Mouse (Mus musculus) heart, postnatal 0 days (tissue): Measurements from ENCODE around the gene Otof. TPM values are rescaled to one million over a fixed set of nuclear protein-coding genes. Genes with fewer than 3 reads are reported as not detected.

Source experiments
- ATAC-seq: fragments of 200-750 bp; cut with Nextera tagmentation; 2 replicates; pipeline ENCODE4 v1.8.0; 2017; ENCODE audit warnings: low read depth, moderate number of reproducible peaks, moderate library complexity; ENCODE audit not compliant: insufficient read depth
- DNase-seq: peaks from one replicate; pipeline ENCODE4 v3.0.0-alpha.2; 2016; ENCODE audit warnings: low spot score
- H3K27ac ChIP-seq: fragments of 300-500 bp; sonication (generic); 2 replicates; pipeline ENCODE4 v1.5.1; 2014; ENCODE audit warnings: low read depth, mild to moderate bottlenecking
- H3K27me3 ChIP-seq: fragments of 300-500 bp; sonication (generic); 2 replicates; pipeline ENCODE4 v1.6.1; 2014; ENCODE audit warnings: low read length, mixed read lengths; ENCODE audit not compliant: control insufficient read depth, insufficient read depth
- H3K36me3 ChIP-seq: fragments of 300-500 bp; sonication (generic); replicated peaks from 2 replicates; pipeline ENCODE4 v1.6.1; 2014; ENCODE audit warnings: low read length, mixed read lengths; ENCODE audit not compliant: control insufficient read depth, insufficient read depth
- H3K4me1 ChIP-seq: fragments of 300-500 bp; sonication (generic); 2 replicates; pipeline ENCODE4 v1.6.1; 2014; ENCODE audit warnings: antibody characterized with exemption; ENCODE audit not compliant: control insufficient read depth, insufficient read depth
- H3K4me2 ChIP-seq: fragments of 300-500 bp; sonication (generic); 2 replicates; pipeline ENCODE4 v1.6.1; 2014; ENCODE audit warnings: low read depth, mild to moderate bottlenecking, low read length, moderate library complexity
- H3K4me3 ChIP-seq: fragments of 300-500 bp; sonication (generic); 2 replicates; pipeline ENCODE4 v1.5.1; 2014; ENCODE audit warnings: low read depth, low read length
- H3K9ac ChIP-seq: fragments of 300-500 bp; sonication (generic); replicated peaks from 2 replicates; pipeline ENCODE4 v1.6.1; 2014; ENCODE audit warnings: low read depth, low read length, mixed read lengths
- H3K9me3 ChIP-seq: fragments of 300-500 bp; sonication (generic); replicated peaks from 2 replicates; pipeline ENCODE4 v1.6.1; 2016; ENCODE audit warnings: low read length; ENCODE audit not compliant: control insufficient read depth
- CTCF ChIP-seq: IDR thresholded peaks from 2 replicates; pipeline ENCODE4 v1.5.1; 2016; ENCODE audit warnings: antibody characterized with exemption, control low read depth, low read depth
- EP300 ChIP-seq: IDR thresholded peaks from 2 replicates; pipeline ENCODE4 v1.6.1; 2016; ENCODE audit warnings: antibody characterized with exemption, low read depth
- WGBS: fragments of 180-500 bp; shearing (Covaris S2); extraction: QIAGEN DNeasy Blood & Tissue Kit; methylation state at CpG from one replicate; pipeline ENCODE4 v1.1.7; 2014; 5-methylcytosine and 5-hydroxymethylcytosine counted together
- polyA plus RNA-seq: library from polyadenylated mRNA; unstranded; fragments of >200 nt; fragmentation: Nextera tagmentation; extraction: Ambion mirVana; gene quantifications from 2 replicates; pipeline ENCODE4 v1.2.1, GENCODE M21; 2015
- total RNA-seq: library from RNA; depleted of rRNA; stranded (reverse); fragments of >200 nt; gene quantifications from 2 replicates; pipeline ENCODE4 v1.2.3, GENCODE M21; 2014; ENCODE audit warnings: low replicate concordance

The Otof gene
- total and polyA plus RNA-seq, 2 experiments from 2014 or later = 0.03 to 0.04 TPM

- no peaks in the 10 kb centered on the region for H3K27me3 ChIP-seq
- TF ChIP-seq EP300 = no peak
- peak; percentile 90 for TF ChIP-seq CTCF
- no peak for ATAC-seq
- WGBS = 30% methylated on average over 10 of the region's 10 CpGs
- no peak overlapping the region for H3K27ac ChIP-seq
- H3K4me3 ChIP-seq = no peak overlapping the region
- H3K9me3 ChIP-seq = no peaks in the 10 kb centered on the region
- H3K4me1 ChIP-seq = no peaks in the 10 kb centered on the region
- H3K9ac ChIP-seq = no peak overlapping the region
- no peak overlapping the region for H3K4me2 ChIP-seq
- DNase-seq = no peak
- no peaks in the 10 kb centered on the region for H3K36me3 ChIP-seq
Observed at GRCm38 (mm10) chr5:30476534-30476933, 14.8 kb upstream of the Otof start.

- Histone ChIP-seq H3K4me2 (no peak overlapping the region), H3K4me3 (no peak overlapping the region), H3K36me3 (no peaks in the 10 kb centered on the region), H3K9me3 (no peaks in the 10 kb centered on the region), H3K9ac (no peak overlapping the region), H3K4me1 (no peaks in the 10 kb centered on the region), H3K27ac (no peak overlapping the region), H3K27me3 (0 out of 2 replicates have a peak, but pooled peaks cover 5% of the 10 kb centered on the region)
- WGBS = 40% methylated on average over 5 of the region's 5 CpGs
- ATAC-seq (no peak), DNase-seq (no peak)
- TF ChIP-seq EP300 (no peak), CTCF (no peak)
Observed at GRCm38 (mm10) chr5:30472148-30472547, 10.4 kb upstream of the Otof start.

GRCm38 (mm10) chr5:30470454-30470853, 8.7 kb upstream of the Otof start:
- 61% methylated on average over 6 of the region's 6 CpGs for WGBS
- no peak for ATAC-seq

GRCm38 (mm10) chr5:30466315-30466714, 4.6 kb upstream of the Otof start:
- 48% methylated on average over 9 of the region's 9 CpGs for WGBS
- H3K4me3 ChIP-seq = no peak overlapping the region
- H3K27me3 ChIP-seq = peaks cover 39% of the 10 kb centered on the region
- H3K36me3 ChIP-seq = no peaks in the 10 kb centered on the region
- peak overlapping the region; percentile 48 for H3K4me2 ChIP-seq
- no peak overlapping the region for H3K27ac ChIP-seq
- ATAC-seq (no peak), DNase-seq (no peak)
- no peak overlapping the region for H3K9ac ChIP-seq
- H3K4me1 ChIP-seq = no peaks in the 10 kb centered on the region; the same call in 1 of the 2 replicates
- TF ChIP-seq EP300 (no peak), CTCF (no peak)
- no peaks in the 10 kb centered on the region for H3K9me3 ChIP-seq

More at GRCm38 (mm10) chr5:30470454-30470853, 8.7 kb upstream of the Otof start:
- Histone ChIP-seq H3K9ac (no peak overlapping the region), H3K4me3 (no peak overlapping the region), H3K27ac (no peak overlapping the region), H3K27me3 (peaks cover 21% of the 10 kb centered on the region), H3K9me3 (no peaks in the 10 kb centered on the region), H3K36me3 (no peaks in the 10 kb centered on the region), H3K4me1 (no peaks in the 10 kb centered on the region; the same call in 1 of the 2 replicates), H3K4me2 (no peak overlapping the region)
- no peak for DNase-seq
- TF ChIP-seq CTCF (no peak), EP300 (no peak)

- H3K27me3 ChIP-seq = peaks cover 39% of the 10 kb centered on the region
Observed at GRCm38 (mm10) chr5:30465861-30466260, 4.1 kb upstream of the Otof start, which contains the start of gene 1700001C02Rik. 1700001C02Rik (plus strand) TSS chr5:30466047.

GRCm38 (mm10) chr5:30460155-30460554, 1.6 kb downstream of the Otof start:
- no peaks in the 10 kb centered on the region for H3K4me1 ChIP-seq
- TF ChIP-seq EP300 (no peak), CTCF (peak; percentile 15)
- WGBS = 35% methylated on average over 4 of the region's 4 CpGs
- ATAC-seq (no peak), DNase-seq (no peak)
- H3K27ac ChIP-seq = no peak overlapping the region
- no peak overlapping the region for H3K4me2 ChIP-seq
- H3K27me3 ChIP-seq = peaks cover 16% of the 10 kb centered on the region
- H3K9me3 ChIP-seq = no peaks in the 10 kb centered on the region
- no peak overlapping the region for H3K9ac ChIP-seq
- no peaks in the 10 kb centered on the region for H3K36me3 ChIP-seq
- H3K4me3 ChIP-seq = no peak overlapping the region

More at GRCm38 (mm10) chr5:30465861-30466260, 4.1 kb upstream of the Otof start, which contains the start of gene 1700001C02Rik:
- no peaks in the 10 kb centered on the region for H3K36me3 ChIP-seq
- no peak within 1 kb of the TSS for H3K9ac ChIP-seq
- DNase-seq (peak; percentile 28), ATAC-seq (no peak)
- H3K9me3 ChIP-seq = no peaks in the 10 kb centered on the region
- no peaks in the 10 kb centered on the region; the same call in 1 of the 2 replicates for H3K4me1 ChIP-seq
- no peak for TF ChIP-seq CTCF
- TF ChIP-seq EP300 = no peak
- WGBS = 16% methylated on average over 20 of the region's 21 CpGs
- H3K27ac ChIP-seq = no peak within 1 kb of the TSS
- peak within 1 kb of the TSS; percentile 48 for H3K4me2 ChIP-seq
- 0 out of 2 replicates have a peak within 1 kb of the TSS, but pooled peaks have one; percentile 2 for H3K4me3 ChIP-seq
